Mouse (Mus musculus): ENCODE data around the gene Ccdc160. TPM values are rescaled to one million over a fixed set of nuclear protein-coding genes. Genes with fewer than 3 reads are reported as not detected.

The Ccdc160 gene
- polyA plus RNA-seq (2015; fragmentation: Nextera tagmentation; extraction: Ambion mirVana) = 0.39 and 0.52 TPM in 2 replicates

DNA sequence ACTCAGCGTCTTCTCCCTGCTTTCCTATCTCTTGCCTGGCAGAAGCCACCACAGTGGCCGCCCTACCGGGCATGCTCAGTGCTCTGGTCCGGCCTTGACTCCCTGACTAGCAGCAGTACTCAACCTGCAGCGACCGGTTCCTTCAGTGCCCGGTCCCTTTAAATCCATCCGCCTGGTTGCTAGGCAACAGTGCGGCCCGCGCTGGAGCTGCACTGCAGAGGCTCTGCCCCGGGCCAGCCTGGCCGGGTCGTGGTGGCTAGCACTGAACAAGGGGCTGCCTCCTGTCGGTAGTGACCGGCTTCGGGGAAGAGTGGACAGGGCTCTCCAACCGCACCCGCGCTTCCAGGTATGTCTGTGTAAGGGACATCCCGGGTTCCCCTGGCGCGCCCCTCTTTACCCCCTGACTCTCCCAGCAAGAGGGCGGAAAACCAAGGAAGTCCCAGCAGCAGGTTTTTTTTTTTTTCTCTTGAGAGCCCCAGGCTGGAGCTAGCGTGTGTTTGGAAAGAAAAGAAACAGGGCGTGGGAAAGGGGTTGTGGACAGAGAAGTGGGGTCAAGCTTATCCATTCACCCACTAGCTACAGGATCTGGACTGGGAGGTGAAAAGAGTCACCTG lies at the start of gene Ccdc160:
Ccdc160 (plus strand) TSS at position 221 of the 614 bp plus-strand sequence.
- peak; percentile 58; the same call in 1 of the 2 replicates for ATAC-seq (replicated peaks; ENCODE audit: insufficient number of reproducible peaks, insufficient read depth, low FRiP score, low read depth)
- H3K4me1 ChIP-seq (replicated peaks) = no peaks in the 10 kb centered on the region
- WGBS = 12% methylated on average over 26 of the region's 26 CpGs
- no peak within 1 kb of the TSS for H3K27ac ChIP-seq
- peak within 1 kb of the TSS; percentile 65 for H3K4me2 ChIP-seq
- no peaks in the 10 kb centered on the region for H3K27me3 ChIP-seq
- no peaks in the 10 kb centered on the region for H3K36me3 ChIP-seq
- no peaks in the 10 kb centered on the region for H3K9me3 ChIP-seq (replicated peaks)
- peak within 1 kb of the TSS; percentile 25; the same call in 1 of the 2 replicates for H3K9ac ChIP-seq
- H3K4me3 ChIP-seq = peak within 1 kb of the TSS; percentile 50

DNA sequence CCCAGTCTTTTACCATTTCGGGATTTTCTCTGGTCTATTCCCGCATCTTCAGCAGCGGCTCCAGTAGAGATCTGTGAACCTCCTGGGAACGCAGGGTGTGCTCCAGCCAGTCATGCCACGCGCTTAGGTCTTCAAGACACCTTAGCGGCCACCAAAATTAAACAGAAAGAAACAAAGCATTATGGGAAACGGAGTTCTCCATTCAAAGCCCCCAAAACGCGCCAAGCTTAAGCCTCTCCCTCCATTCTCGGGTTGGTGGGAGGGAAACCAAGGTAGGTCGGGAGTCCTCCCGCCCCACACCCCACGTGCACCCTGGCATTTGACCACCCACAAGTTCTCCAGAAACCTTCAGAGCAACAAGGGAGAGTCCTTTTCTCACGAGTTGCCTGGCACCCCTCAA lies 47.2 kb upstream of the Ccdc160 start:
- Histone ChIP-seq H3K4me1 (replicated peaks) (peaks cover 7% of the 10 kb centered on the region; the same call in 1 of the 2 replicates), H3K4me2 (peak overlapping the region; percentile 88), H3K36me3 (no peaks in the 10 kb centered on the region), H3K4me3 (peak overlapping the region; percentile 54), H3K9ac (peak overlapping the region; percentile 23; the same call in 1 of the 2 replicates), H3K9me3 (replicated peaks) (no peaks in the 10 kb centered on the region), H3K27me3 (peaks cover 24% of the 10 kb centered on the region), H3K27ac (no peak overlapping the region)
- no peak for ATAC-seq (replicated peaks; ENCODE audit: insufficient number of reproducible peaks, insufficient read depth, low FRiP score, low read depth)
- 17% methylated on average over 15 of the region's 15 CpGs for WGBS

DNA sequence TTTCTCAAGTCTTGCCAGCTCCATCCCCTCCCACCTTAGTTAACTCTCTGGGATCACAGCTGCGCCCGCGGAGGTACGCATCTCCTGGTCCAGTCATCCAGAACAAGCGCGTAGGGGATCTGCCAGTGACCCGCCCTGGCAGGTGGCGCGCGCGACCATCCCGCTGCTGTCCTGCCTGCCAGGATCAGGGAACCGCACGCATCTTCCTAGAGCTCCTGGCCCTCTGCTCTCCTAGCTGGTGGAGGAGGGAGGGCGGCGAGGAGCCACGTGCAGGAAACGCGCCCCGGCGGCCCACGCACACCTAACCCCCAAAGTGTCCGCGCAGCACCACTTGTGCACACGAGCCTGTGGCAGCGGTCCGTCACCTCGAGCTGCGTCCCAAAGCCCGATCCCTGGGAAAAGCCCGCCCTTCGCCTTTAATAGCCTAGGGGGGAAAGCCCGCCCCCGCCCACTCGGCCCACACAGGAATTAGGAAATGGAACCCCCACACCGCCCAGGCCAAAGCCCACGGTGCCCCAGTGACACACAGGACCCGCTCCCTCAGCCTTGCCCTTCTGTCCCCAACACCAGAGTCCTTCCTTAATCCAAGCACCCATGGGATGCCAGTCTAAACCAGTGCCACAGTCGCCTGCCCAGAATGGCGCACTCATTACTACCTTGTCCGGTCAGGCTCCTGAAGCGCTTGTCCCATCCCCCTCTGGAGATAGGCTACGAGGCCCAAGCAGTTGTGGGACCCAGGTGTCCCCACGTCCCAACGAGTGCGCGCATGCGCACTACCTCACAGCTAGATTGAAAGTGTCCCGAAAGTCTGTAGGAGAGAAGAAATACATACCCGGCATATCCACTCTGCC lies 46.6 kb upstream of the Ccdc160 start:
- peak overlapping the region; percentile 23; the same call in 1 of the 2 replicates for H3K9ac ChIP-seq
- no peaks in the 10 kb centered on the region for H3K9me3 ChIP-seq (replicated peaks)
- no peaks in the 10 kb centered on the region for H3K36me3 ChIP-seq
- no peak for ATAC-seq (replicated peaks; ENCODE audit: insufficient number of reproducible peaks, insufficient read depth, low FRiP score, low read depth)
- H3K27me3 ChIP-seq = peaks cover 24% of the 10 kb centered on the region
- H3K27ac ChIP-seq = no peak overlapping the region
- 21% methylated on average over 50 of the region's 50 CpGs for WGBS
- peaks cover 7% of the 10 kb centered on the region; the same call in 1 of the 2 replicates for H3K4me1 ChIP-seq (replicated peaks)
- H3K4me2 ChIP-seq = peak overlapping the region; percentile 88
- peak overlapping the region; percentile 54 for H3K4me3 ChIP-seq

DNA sequence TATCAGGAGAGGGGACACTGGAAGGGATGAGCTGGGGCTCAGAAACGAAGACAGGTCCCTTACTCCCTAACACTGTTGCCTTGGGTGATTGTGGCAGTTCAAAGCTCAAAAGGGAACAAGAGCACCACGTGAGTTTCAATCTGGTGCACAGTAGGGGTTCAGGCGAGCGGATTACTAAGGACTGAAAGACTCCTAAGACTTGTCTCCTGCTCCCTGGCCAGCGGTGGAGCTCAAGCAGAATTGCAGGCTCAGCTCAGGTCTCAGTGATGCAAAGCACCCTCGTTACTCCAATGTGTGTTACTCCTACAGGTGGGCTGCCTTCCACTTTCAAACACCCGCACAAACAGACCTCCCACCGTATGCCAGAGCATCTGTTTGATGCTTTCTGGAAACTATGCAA lies 45.5 kb upstream of the Ccdc160 start:
- 6% methylated on average over 8 of the region's 8 CpGs for WGBS
- peaks cover 24% of the 10 kb centered on the region for H3K27me3 ChIP-seq
- peak overlapping the region; percentile 88 for H3K4me2 ChIP-seq
- no peaks in the 10 kb centered on the region for H3K36me3 ChIP-seq
- H3K9me3 ChIP-seq (replicated peaks) = no peaks in the 10 kb centered on the region
- H3K27ac ChIP-seq = no peak overlapping the region
- peak overlapping the region; percentile 54; the same call in 1 of the 2 replicates for H3K4me3 ChIP-seq
- no peak overlapping the region for H3K9ac ChIP-seq
- no peak for ATAC-seq (replicated peaks; ENCODE audit: insufficient number of reproducible peaks, insufficient read depth, low FRiP score, low read depth)
- peaks cover 7% of the 10 kb centered on the region; the same call in 1 of the 2 replicates for H3K4me1 ChIP-seq (replicated peaks)

DNA sequence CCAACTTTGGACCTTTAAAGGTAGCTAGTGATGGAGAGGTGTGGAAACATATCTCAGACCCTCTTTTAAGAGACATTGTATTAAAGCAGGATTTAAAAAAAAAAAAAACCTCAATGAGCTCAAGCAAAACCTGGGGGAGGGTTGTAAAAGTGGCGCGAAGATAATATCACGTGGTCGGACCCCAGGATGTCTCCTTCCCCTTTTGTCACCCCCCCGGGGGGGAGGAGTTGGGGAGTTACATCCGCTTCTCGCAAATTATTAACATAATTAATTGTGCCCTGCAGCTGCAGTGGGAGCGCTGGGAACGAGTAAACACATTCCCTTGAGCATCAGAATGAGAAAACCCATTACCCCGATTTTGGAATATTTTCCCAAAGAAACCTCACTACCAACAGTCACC lies 45.1 kb upstream of the Ccdc160 start:
- ATAC-seq (replicated peaks; ENCODE audit: insufficient number of reproducible peaks, insufficient read depth, low FRiP score, low read depth) = no peak
- Histone ChIP-seq H3K4me2 (peak overlapping the region; percentile 88; the same call in 1 of the 2 replicates), H3K9ac (no peak overlapping the region), H3K4me3 (0 out of 2 replicates have a peak overlapping the region, but pooled peaks have one; percentile 2), H3K27ac (no peak overlapping the region), H3K4me1 (replicated peaks) (peaks cover 7% of the 10 kb centered on the region; the same call in 1 of the 2 replicates), H3K27me3 (peaks cover 24% of the 10 kb centered on the region), H3K36me3 (no peaks in the 10 kb centered on the region), H3K9me3 (replicated peaks) (no peaks in the 10 kb centered on the region)
- 17% methylated on average over 10 of the region's 10 CpGs for WGBS

DNA sequence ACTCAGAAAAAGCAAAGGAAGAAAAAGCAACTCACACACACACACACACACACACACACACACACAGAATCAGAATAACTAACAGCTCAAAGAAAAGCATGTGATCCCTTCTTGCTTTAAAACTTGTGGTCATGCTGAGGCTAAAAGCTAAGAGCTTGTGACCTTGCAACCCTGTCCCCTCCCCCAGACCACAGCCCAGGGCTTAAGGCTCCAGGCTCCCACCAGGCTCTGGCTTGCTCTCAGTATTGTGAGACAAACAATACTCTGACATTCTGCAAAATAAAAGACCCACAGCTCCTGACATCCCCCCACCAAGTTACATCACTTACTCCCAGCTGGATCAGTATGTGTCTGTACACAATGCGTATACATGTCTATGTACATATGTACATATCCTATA lies 44.2 kb upstream of the Ccdc160 start:
- no peak overlapping the region for H3K27ac ChIP-seq
- H3K9me3 ChIP-seq (replicated peaks) = no peaks in the 10 kb centered on the region
- no peak overlapping the region for H3K9ac ChIP-seq
- no peaks in the 10 kb centered on the region for H3K36me3 ChIP-seq
- peaks cover 22% of the 10 kb centered on the region for H3K27me3 ChIP-seq
- WGBS = 68% methylated on average over 1 of the region's 1 CpGs
- H3K4me1 ChIP-seq (replicated peaks) = peaks cover 7% of the 10 kb centered on the region; the same call in 1 of the 2 replicates
- no peak for ATAC-seq (replicated peaks; ENCODE audit: insufficient number of reproducible peaks, insufficient read depth, low FRiP score, low read depth)
- H3K4me2 ChIP-seq = no peak overlapping the region
- no peak overlapping the region for H3K4me3 ChIP-seq

DNA sequence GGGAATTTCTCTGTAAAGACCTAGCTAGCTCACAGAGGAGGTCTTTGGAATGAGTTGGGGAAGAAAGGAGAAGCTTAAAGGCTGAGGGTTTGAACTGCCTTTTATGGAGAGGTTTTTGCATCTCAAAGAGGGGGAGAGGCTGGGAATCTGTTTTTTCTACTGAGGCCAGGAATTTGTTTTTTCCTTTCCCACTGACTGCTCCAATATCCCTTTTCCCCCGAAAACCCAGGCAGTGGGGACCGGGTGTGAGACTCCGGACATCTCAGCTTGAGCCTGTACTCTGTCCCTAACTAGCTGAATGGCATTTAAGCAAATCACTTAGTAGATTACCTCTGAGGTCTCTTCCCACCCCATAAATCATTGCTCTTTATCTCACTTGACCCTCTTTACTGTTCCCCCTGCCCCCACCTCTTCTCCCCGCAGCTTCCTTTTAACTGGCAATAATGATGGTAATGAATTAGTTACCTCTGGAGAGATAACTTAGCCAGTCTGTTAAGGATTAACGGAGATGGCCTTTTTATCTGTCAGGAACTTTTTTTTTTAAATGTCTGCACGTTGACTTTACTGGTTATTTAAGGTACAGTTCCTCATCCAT lies 37.4 kb upstream of the Ccdc160 start:
- Histone ChIP-seq H3K9ac (no peak overlapping the region), H3K4me3 (no peak overlapping the region), H3K4me1 (replicated peaks) (no peaks in the 10 kb centered on the region), H3K36me3 (no peaks in the 10 kb centered on the region), H3K9me3 (replicated peaks) (no peaks in the 10 kb centered on the region), H3K4me2 (no peak overlapping the region), H3K27me3 (0 out of 2 replicates have a peak, but pooled peaks cover 2% of the 10 kb centered on the region), H3K27ac (no peak overlapping the region)
- WGBS = 14% methylated on average over 6 of the region's 6 CpGs
- no peak for ATAC-seq (replicated peaks; ENCODE audit: insufficient number of reproducible peaks, insufficient read depth, low FRiP score, low read depth)

DNA sequence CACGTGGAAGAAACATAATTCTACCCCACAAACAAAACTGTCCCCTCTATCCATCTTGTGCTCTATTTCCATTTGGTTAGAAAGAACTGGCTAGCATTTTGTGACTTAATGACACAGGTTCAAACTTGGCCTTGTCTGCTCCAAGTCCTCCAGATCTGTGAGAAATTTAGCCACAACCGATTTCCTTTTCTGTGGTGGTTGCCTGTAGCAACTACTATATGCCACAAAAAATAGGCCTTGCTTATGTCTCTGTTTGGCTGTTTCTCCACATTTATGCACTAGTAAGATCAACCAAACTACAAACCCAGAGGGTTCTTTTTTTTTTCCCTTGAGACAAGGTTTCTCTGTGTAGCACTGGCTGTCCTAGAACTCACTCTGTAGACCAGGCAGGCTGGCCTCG lies 33.8 kb upstream of the Ccdc160 start:
- Histone ChIP-seq H3K4me3 (no peak overlapping the region), H3K27me3 (0 out of 2 replicates have a peak, but pooled peaks cover 2% of the 10 kb centered on the region), H3K4me1 (replicated peaks) (no peaks in the 10 kb centered on the region), H3K4me2 (no peak overlapping the region), H3K9me3 (replicated peaks) (no peaks in the 10 kb centered on the region), H3K27ac (no peak overlapping the region), H3K36me3 (no peaks in the 10 kb centered on the region), H3K9ac (no peak overlapping the region)
- ATAC-seq (replicated peaks; ENCODE audit: insufficient number of reproducible peaks, insufficient read depth, low FRiP score, low read depth) = no peak
- 83% methylated on average over 3 of the region's 3 CpGs for WGBS

DNA sequence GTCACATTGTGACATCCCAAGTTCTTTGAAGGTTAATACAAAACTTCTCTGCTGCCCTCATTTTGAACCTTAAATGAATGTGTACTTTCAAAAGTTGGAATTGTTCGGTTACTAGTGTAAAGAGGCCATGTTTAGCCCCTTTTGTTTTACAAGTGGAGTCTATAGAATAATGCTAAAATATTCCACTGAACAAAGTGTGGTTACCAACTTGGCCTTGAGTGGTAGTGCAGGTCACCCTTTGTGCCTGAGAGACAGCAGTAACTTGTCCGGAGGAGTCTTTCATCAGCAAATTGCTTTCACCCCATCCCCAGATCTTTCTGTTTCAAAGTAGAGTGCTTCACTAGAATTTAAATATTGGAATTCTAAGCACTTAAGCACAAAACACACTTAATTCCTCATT lies 31.8 kb upstream of the Ccdc160 start:
- no peaks in the 10 kb centered on the region for H3K4me1 ChIP-seq (replicated peaks)
- H3K4me3 ChIP-seq = no peak overlapping the region
- ATAC-seq (replicated peaks; ENCODE audit: insufficient number of reproducible peaks, insufficient read depth, low FRiP score, low read depth) = no peak
- H3K27me3 ChIP-seq = no peaks in the 10 kb centered on the region
- no peak overlapping the region for H3K27ac ChIP-seq
- no peaks in the 10 kb centered on the region for H3K9me3 ChIP-seq (replicated peaks)
- H3K36me3 ChIP-seq = no peaks in the 10 kb centered on the region
- 83% methylated on average over 2 of the region's 2 CpGs for WGBS
- H3K4me2 ChIP-seq = no peak overlapping the region
- H3K9ac ChIP-seq = no peak overlapping the region

DNA sequence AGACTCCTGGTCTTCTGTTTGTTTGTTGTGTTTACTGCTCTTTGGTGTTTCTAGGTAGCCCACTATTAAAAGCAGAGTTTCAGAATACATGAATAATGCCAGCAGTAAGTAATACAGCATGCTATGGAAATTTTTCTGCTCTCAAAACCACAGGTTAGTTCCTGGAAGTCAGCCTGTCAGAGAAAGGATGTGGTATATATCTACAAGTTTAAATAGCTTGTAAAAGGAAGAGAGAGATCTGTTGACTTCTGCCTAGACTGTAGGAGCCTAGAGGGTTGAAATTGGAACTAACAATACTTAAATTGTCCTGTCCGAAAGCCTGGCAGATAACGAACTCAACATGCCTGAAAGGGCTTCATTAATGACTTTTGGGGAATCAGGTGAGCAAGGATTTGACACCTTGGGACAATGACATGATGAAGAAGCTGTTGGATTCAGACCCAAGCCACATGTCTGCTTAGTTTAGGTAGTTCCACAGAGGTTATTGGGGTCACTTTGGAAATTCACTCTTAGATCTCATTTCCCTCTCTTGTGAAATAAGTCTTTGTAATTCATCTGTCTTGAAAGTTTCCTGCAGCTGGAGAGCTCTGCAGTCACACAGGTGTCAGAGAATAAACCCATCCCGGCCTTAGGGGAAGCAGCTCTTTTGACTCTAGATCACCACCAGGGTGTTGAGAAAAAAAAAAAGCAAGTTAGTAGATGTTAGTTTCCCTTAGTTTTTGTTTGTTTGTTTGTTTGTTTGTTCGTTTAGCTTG lies 30.6 kb upstream of the Ccdc160 start:
- Histone ChIP-seq H3K4me2 (no peak overlapping the region), H3K4me3 (no peak overlapping the region), H3K36me3 (no peaks in the 10 kb centered on the region), H3K9ac (no peak overlapping the region), H3K9me3 (replicated peaks) (no peaks in the 10 kb centered on the region), H3K4me1 (replicated peaks) (no peaks in the 10 kb centered on the region), H3K27ac (no peak overlapping the region), H3K27me3 (no peaks in the 10 kb centered on the region)
- ATAC-seq (replicated peaks; ENCODE audit: insufficient number of reproducible peaks, insufficient read depth, low FRiP score, low read depth) = no peak
- 61% methylated on average over 4 of the region's 4 CpGs for WGBS

Data from heart, embryonic 15.5 days (tissue).